Mouse (Mus musculus) adipocyte (in vitro differentiated cells): ENCODE measurements around the gene Plxnb1.
"Not testable (repeated sequence)": the region's sequence is repeated elsewhere in the genome, so short reads cannot be mapped to it uniquely, and the experiment has no call there.

ENCODE experiments used
- DNase-seq: peaks from one replicate; pipeline ENCODE4 v3.0.0-alpha.2; 2016; ENCODE audit warnings: low spot score

Plxnb1 gene

GRCm38 (mm10) chr9:109102541-109102940, 7.4 kb downstream of the Plxnb1 start:
- no peak for DNase-seq

DNA sequence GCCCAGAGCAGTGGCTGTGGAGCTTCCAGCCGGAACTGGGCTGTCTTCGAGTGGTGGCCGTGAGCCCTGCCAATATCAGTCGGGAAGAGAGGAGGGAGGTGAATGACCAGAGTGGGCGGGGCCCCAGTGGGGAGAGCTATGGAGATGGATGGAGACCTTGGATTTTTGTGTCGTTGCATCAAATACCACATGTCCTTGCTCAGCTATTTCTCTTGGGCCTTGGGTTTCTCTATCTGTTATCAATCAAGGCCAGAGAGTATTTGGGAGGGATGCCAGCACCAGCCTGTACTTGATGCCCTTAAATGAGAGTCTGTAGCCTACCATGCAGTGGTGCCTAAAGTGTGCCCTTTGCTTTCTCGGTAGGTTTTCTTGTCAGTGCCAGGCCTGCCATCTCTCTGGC, 8.1 kb downstream of the Plxnb1 start:
- no peak for DNase-seq

DNA sequence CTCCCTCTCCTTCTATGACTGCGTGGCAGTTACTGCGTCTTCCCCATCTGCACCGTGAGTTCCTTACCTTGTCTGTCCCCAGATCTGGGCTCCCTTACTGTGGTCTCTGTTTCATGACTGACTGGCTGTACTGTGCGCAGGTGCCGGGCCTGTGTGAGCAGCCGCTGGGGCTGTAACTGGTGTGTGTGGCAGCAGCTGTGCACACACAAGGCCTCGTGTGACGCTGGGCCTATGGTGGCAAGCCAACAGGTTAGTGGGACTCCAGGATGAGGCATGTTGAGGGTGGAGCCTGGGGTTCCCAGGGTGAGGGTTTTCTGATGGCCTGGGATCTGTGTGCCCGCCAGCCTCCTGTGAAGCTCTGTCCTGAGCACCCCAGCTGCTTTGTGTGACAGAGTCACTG, 8.9 kb downstream of the Plxnb1 start:
- no peak for DNase-seq

- no peak for DNase-seq
Observed at GRCm38 (mm10) chr9:109105011-109105410, 9.8 kb downstream of the Plxnb1 start.

GRCm38 (mm10) chr9:109105648-109106047, 10.5 kb downstream of the Plxnb1 start:
- no peak for DNase-seq

DNA sequence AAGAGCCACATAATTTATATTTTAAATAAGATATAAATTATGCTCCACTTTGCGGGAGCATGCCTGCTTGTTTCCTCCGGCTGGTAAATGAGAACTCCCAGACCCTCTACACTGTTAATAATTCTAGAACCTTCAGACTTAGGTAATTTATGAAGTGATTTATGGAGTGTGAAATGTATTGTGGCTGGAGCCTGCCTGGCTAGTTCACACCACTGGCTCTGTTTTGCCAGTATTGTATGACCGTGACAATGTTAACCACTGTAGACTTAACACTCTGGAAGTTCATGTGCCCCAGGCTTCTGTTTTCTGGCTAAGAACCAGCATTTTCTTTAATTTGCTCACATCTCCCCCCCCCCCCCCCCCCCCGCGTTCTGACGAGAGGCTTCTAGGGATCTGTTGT, 12.2 kb downstream of the Plxnb1 start:
- DNase-seq, result no peak

DNA sequence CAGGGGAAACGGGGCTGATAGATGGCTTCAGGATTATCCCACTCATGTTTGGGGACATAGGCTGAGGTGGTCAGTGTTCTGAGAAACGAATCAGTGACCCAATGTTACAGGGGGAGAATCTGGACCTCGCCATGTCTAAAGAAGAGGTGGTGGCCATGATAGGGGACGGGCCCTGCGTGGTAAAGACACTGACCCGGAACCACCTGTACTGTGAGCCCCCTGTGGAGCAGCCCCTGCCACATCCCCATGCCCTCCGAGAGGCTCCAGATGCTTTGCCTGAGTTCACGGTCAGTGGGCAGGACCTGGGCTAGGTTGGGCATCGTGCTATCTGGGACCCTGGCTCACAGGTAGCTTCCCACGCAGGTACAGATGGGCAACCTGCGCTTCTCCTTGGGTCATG, 15.1 kb downstream of the Plxnb1 start:
- no peak for DNase-seq

- DNase-seq, result no peak
Observed at GRCm38 (mm10) chr9:109111101-109111500, 15.9 kb downstream of the Plxnb1 start.

DNA sequence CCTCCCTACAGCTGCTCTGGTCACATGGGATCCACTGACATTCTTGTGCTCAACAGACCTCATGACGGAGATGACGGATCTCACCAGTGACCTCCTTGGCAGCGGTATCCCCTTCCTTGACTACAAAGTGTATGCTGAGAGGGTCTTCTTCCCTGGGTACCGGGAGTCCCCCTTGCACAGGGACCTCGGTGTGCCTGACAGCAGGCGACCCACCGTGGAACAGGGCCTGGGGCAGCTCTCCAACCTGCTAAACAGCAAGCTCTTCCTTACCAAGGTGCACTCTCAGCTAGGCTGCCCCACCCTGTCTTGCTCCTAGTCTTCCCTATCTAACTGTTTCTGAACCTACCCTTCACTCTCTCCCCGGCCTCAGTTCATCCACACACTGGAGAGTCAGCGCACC, 16.4 kb downstream of the Plxnb1 start:
- DNase-seq, result no peak

GRCm38 (mm10) chr9:109113331-109113730, 18.1 kb downstream of the Plxnb1 start:
- no peak for DNase-seq

- no peak for DNase-seq
Observed at GRCm38 (mm10) chr9:109114276-109114675, 19.1 kb downstream of the Plxnb1 start.

GRCm38 (mm10) chr9:109114871-109115270, 19.7 kb downstream of the Plxnb1 start:
- DNase-seq, result no peak

DNA sequence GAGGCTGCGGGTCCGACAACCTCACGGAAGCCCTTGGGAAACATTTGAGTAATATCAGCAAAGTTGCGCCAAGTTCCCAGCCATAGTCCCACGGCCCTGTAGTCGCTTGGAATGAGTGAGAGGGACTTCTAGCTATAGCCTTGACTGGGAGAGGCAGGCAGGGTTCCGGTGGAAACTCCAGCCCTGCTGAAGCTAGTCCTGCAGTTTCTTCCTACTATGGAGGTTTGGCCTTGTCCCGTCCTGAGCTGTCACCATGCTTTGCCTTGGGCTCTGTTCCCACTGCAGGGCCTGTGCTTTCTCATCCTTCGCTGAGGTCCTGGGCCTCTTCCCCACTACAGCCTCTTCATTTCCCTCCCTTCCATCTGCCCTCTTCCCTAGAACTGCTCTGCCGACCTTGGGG, 21.0 kb downstream of the Plxnb1 start:
- DNase-seq, result no peak

GRCm38 (mm10) chr9:109118106-109118505, 22.9 kb downstream of the Plxnb1 start:
- DNase-seq, result peak; percentile 8

DNA sequence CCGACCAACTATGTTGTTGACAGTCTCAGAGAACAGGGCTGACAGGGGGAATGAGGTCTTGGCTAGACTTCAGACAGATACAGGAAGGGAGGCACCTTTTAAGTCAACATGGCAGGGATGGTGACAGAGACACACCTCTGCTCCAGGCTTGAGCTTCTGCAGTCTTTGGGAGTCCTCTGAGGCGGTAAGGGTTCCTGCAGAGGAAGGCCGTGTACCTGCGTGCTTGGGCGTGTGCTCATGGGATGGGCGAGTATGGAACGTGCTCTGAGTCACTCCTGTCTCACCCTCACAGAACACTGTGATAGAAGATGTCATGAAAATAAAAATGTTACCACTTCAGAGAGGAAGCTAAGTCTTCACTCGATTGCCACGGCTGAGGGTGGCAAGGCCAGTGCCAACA, 24.4 kb downstream of the Plxnb1 start:
- no peak for DNase-seq

- DNase-seq, result no peak
Observed at GRCm38 (mm10) chr9:109120956-109121355, 25.8 kb downstream of the Plxnb1 start.

DNA sequence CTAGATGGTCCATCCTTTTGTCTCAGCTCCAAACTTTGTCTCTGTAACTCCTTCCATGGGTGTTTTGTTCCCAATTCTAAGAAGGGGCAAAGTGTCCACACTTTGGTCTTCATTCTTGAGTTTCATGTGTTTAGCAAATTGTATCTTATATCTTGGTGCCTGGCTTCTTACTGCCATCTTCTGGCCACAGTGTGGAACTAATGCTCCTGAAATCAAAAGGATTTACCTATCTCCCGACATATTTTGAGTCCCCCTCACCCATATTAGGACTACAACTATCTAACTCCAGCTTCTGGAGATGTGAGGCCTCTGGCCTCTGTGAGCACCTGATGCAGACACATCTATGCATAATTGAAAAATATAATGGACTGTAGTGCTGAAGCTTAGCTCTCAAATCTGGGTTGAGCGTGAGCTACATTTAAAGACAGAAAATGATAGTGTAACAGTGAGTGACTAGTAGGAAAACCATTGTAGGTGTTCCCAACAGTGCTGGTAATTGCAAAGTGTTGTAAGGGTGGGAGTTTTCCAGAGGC, 27.4 kb downstream of the Plxnb1 start:
- DNase-seq, result peak; percentile 55

DNA sequence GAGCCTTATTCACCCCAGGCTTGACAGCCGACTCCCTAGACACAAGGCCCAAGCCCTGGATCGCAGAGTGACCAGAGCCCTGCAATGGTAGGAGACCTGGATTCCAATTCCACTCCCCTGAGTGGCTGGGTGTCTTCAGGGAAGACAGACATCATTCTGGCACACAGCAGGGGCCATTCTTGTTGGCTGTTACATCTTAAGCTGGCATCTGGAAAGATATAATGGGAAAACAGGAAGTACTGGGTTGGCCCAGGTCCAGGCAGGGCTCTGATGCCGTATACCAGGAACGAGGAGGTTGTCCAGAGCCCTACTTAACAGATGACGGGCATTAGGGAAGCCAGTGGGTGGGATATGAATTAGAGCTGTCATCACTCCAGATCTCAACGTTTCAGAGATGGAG, 28.1 kb downstream of the Plxnb1 start:
- DNase-seq, result no peak

GRCm38 (mm10) chr9:109124164-109124563, 29.0 kb downstream of the Plxnb1 start:
- no peak for DNase-seq

GRCm38 (mm10) chr9:109125043-109125442, 29.9 kb downstream of the Plxnb1 start:
- no peak for DNase-seq

DNA sequence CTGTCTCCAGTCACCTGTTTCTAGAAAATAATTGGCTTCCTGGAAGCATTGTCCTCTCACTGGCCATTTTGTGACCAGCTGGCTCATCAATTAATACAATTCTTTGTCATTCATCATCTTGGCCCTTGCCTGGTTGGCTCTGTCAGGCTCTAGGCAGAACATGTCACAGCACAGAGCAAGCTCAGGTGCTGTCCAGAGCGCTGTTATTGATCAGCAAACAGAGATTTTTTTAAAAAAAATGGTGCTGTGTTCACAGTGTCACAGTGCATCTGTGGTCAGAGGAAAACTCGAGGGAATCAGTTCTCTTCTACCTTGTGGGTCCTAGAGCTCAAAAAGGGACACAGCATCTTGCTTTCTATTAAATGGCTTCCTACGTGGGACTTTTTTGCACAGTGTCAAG, 30.3 kb downstream of the Plxnb1 start:
- no peak for DNase-seq

GRCm38 (mm10) chr9:109127076-109127475, 31.9 kb downstream of the Plxnb1 start:
- no peak for DNase-seq

DNA sequence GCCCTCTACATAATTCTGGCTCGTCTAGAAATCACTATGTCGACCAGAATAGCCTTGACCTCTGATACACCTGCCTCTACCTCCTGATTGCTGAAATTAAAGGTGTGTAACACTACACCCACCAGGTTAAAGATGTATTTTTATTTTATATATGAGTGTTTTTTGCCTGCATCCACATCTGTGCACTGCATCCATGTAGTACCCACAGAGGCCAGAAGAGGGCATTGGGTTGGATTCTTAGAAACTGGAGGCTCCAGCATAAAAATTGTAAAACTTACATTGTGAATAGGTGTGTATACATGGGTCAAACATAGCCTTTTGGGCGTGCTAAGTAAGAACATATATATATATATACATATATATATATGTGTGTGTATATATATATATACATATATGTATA, 33.0 kb downstream of the Plxnb1 start:
- DNase-seq, result peak; percentile 45

DNA sequence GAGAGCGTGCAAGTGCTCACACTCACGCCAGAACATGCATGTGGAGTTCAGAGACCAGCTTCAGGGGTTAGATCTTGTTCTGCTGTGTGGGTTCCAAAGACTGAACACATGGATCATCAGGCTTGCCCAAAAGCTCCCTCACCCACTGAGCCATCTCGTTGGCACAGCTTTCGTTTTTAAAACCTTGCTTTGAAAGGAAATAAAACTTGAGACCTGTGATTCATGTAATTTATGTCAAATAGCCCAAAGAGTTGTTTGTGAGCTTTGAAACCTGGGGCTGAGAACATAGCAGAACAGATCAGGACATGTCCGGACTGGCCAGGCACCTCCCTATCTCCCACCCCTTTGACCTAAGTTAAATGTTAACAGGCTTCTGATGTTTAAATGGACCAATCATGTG, 34.9 kb downstream of the Plxnb1 start:
- no peak for DNase-seq

DNA sequence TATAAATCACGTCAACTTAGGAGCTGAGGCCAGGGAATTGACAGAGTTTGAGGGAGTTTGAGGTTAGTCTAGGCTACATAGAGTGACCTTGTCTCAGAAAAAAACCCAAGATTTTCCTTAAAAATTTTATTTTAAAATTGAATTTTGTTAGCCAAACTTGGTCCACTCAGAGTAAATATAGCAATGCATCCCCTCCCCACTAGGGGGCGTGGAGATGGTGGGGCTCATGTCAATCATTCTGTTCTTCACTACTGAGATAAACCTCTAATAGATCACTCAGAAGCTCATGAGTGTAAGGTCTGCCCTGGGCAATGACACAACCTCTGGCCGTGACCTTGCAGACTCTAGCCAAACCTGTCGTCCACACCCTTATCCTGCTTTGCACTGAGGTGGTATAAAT, 45.2 kb downstream of the Plxnb1 start:
- DNase-seq, result not testable (repeated sequence)
